Mouse (Mus musculus) activated CD4-positive, CD25-positive, alpha-beta regulatory T cell, adult 9 weeks (primary cell): ENCODE data around the gene Tgfa. TPM values are rescaled to one million over a fixed set of nuclear protein-coding genes. Genes with fewer than 3 reads are reported as not detected.

Experiments used
- polyA plus RNA-seq: library from polyadenylated mRNA; unstranded; fragments of 100-300 nt; shearing (Covaris generic); gene quantifications from one replicate; pipeline ENCODE4 v1.2.1, GENCODE M21; 2017

Gene Tgfa
- polyA plus RNA-seq = not detected

GRCm38 (mm10) chr6:86194941-86195932, at the start of gene Tgfa:
Gene Tgfa (plus strand): TSS chr6:86195223.

Other genes starting within 250 kb of the Tgfa start
- gene Dusp11, start 233.6 kb upstream of the Tgfa start, polyA plus RNA-seq = 249 TPM
- not detected for gene Figla, start 179.1 kb upstream of the Tgfa start, polyA plus RNA-seq
- not detected for gene Add2, start 166.5 kb upstream of the Tgfa start, polyA plus RNA-seq
- gene Fam136a, start 170.4 kb downstream of the Tgfa start, polyA plus RNA-seq = 41.2 TPM
- gene Snrpg, start 176.1 kb downstream of the Tgfa start, polyA plus RNA-seq = 394 TPM
- 11.5 TPM for gene Pcyox1, start 201.9 kb downstream of the Tgfa start, polyA plus RNA-seq
- gene Tia1, start 209.0 kb downstream of the Tgfa start, polyA plus RNA-seq = 128 TPM
- not detected for gene Gm44790, start 231.4 kb downstream of the Tgfa start, polyA plus RNA-seq
- 46.9 TPM for gene C87436, start 243.2 kb downstream of the Tgfa start, polyA plus RNA-seq